In the genomic region with DNA sequence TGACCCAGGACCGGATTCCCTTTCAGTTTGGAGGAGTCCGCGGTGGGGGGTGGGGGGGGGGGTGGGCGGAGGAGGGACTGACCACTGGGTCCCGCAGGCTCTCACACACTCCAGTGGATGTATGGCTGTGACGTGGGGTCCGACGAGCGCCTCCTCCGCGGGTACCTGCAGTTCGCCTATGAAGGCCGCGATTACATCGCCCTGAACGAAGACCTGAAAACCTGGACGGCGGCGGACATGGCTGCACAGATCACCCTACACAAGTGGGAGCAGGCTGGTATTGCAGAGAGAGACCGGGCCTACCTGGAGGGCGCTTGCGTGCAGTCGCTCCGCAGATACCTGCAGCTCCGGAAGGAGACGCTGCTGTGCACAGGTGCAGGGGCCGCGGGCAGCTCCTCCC, we compare ENCODE assay signal across 8 mouse cellular contexts. TPM values are rescaled to one million over a fixed set of nuclear protein-coding genes. Genes with fewer than 3 reads are reported as not detected.
DNase-seq lines count a peak whose midpoint lies in the region; ATAC-seq lines count a peak whose summit lies in the region.
"Not testable (repeated sequence)": the region's sequence is repeated elsewhere in the genome, so short reads cannot be mapped to it uniquely, and the experiment has no call there.

No protein-coding gene starts in this region.

- 15% methylated on average over 28 of the region's 28 CpGs for WGBS in forebrain, embryonic 15.5 days
- WGBS in hindbrain, embryonic 12.5 days: 11% methylated on average over 28 of the region's 28 CpGs
- 12% methylated on average over 28 of the region's 28 CpGs for WGBS in liver, embryonic 16.5 days (ENCODE audit: insufficient replicate concordance)
- WGBS in midbrain, embryonic 15.5 days: 13% methylated on average over 28 of the region's 28 CpGs
- 15% methylated on average over 28 of the region's 28 CpGs for WGBS in stomach, embryonic 14.5 days

- H3K9me3 ChIP-seq in forebrain, embryonic 15.5 days; hindbrain, embryonic 12.5 days (replicated peaks); liver, embryonic 16.5 days (replicated peaks; ENCODE audit: control insufficient read depth, low read length); midbrain, embryonic 15.5 days; stomach, embryonic 14.5 days (ENCODE audit: control insufficient read depth, low read depth, low read length): not testable (repeated sequence)

- peak overlapping the region; percentile 81 for H3K4me3 ChIP-seq in brown adipose tissue, adult 24 weeks (ENCODE audit: insufficient read depth, low read depth, low read length)
- H3K4me3 ChIP-seq in forebrain, embryonic 15.5 days: peak overlapping the region; percentile 35; the same call in 1 of the 2 replicates
- peak overlapping the region; percentile 30 for H3K4me3 ChIP-seq in hindbrain, embryonic 12.5 days
- H3K4me3 ChIP-seq in liver, embryonic 16.5 days (ENCODE audit: low read depth, low read length): peak overlapping the region; percentile 42
- H3K4me3 ChIP-seq in midbrain, embryonic 15.5 days: peak overlapping the region; percentile 39
- H3K4me3 ChIP-seq in stomach, embryonic 14.5 days (ENCODE audit: low read depth, low read length): peak overlapping the region; percentile 28; the same call in 1 of the 2 replicates

- H3K4me2 ChIP-seq in forebrain, embryonic 15.5 days (replicated peaks): peak overlapping the region; percentile 57
- peak overlapping the region; percentile 53 for H3K4me2 ChIP-seq in hindbrain, embryonic 12.5 days (replicated peaks)
- H3K4me2 ChIP-seq in liver, embryonic 16.5 days (ENCODE audit: low read depth, low read length): peak overlapping the region; percentile 53
- peak overlapping the region; percentile 69 for H3K4me2 ChIP-seq in midbrain, embryonic 15.5 days
- H3K4me2 ChIP-seq in stomach, embryonic 14.5 days (replicated peaks; ENCODE audit: low read depth, low read length): peak overlapping the region; percentile 59

- H3K36me3 ChIP-seq in forebrain, embryonic 15.5 days; hindbrain, embryonic 12.5 days; liver, embryonic 16.5 days (ENCODE audit: control insufficient read depth, insufficient read depth); midbrain, embryonic 15.5 days (replicated peaks); stomach, embryonic 14.5 days (ENCODE audit: control insufficient read depth, insufficient read depth, low read length): not testable (repeated sequence)

- not testable (repeated sequence) for H3K27ac ChIP-seq in brown adipose tissue, adult 24 weeks (replicated peaks; ENCODE audit: low read depth, low read length); forebrain, embryonic 15.5 days (replicated peaks); hindbrain, embryonic 12.5 days; liver, embryonic 16.5 days (ENCODE audit: low read length); midbrain, embryonic 15.5 days; stomach, embryonic 14.5 days (ENCODE audit: low read length)

- not testable (repeated sequence) for H3K4me1 ChIP-seq in brown adipose tissue, adult 24 weeks (ENCODE audit: control insufficient read depth, insufficient read depth, insufficient read length, low read length); forebrain, embryonic 15.5 days; hindbrain, embryonic 12.5 days; liver, embryonic 16.5 days (ENCODE audit: control insufficient read depth, low read depth, low read length); midbrain, embryonic 15.5 days; stomach, embryonic 14.5 days (ENCODE audit: control insufficient read depth, insufficient read depth, low read length)

- peak; percentile 34 for DNase-seq in 3134 (ENCODE audit: extremely low read depth, insufficient read length, low spot score)
- peak; percentile 21 for DNase-seq in kidney, postnatal 10 days

- H3K27me3 ChIP-seq in forebrain, embryonic 15.5 days: peaks cover 16% of the 10 kb centered on the region
- H3K27me3 ChIP-seq in hindbrain, embryonic 12.5 days: peaks cover 40% of the 10 kb centered on the region
- peaks cover 12% of the 10 kb centered on the region for H3K27me3 ChIP-seq in liver, embryonic 16.5 days (ENCODE audit: control insufficient read depth, insufficient read depth, low read depth, low read length)
- peaks cover 18% of the 10 kb centered on the region for H3K27me3 ChIP-seq in midbrain, embryonic 15.5 days (replicated peaks)
- H3K27me3 ChIP-seq in stomach, embryonic 14.5 days (ENCODE audit: control insufficient read depth, insufficient read depth, low read length): not testable (repeated sequence)

- ATAC-seq in forebrain, embryonic 15.5 days (replicated peaks); hindbrain, embryonic 12.5 days (ENCODE audit: low FRiP score): not testable (repeated sequence)
- ATAC-seq in liver, embryonic 16.5 days (ENCODE audit: low read depth): peak; percentile 25; the same call in 1 of the 2 replicates
- peak; percentile 22; the same call in 1 of the 2 replicates for ATAC-seq in midbrain, embryonic 15.5 days (replicated peaks)
- 0 out of 2 replicates have a peak, but pooled peaks have one; percentile 33 for ATAC-seq in stomach, embryonic 14.5 days (ENCODE audit: insufficient number of reproducible peaks, insufficient read depth, low FRiP score, low read depth)

- not testable (repeated sequence) for H3K9ac ChIP-seq in forebrain, embryonic 15.5 days (replicated peaks); hindbrain, embryonic 12.5 days; liver, embryonic 16.5 days (ENCODE audit: low read depth, low read length); midbrain, embryonic 15.5 days; stomach, embryonic 14.5 days (replicated peaks; ENCODE audit: low read depth, low read length)

RNA-seq across cellular contexts. Expression of a gene that starts 0.8 kb away (rescaled TPM):
- 6.4 and 9.4 TPM in 2 replicates for polyA plus RNA-seq in brown adipose tissue, adult 24 weeks (2012; ENCODE audit: insufficient read depth, insufficient read length, missing spikeins)
- polyA plus RNA-seq in forebrain, embryonic 15.5 days (2015; fragmentation: Nextera tagmentation; extraction: Ambion mirVana): 0.33 and 0.53 TPM in 2 replicates
- 0.10 and 0.42 TPM in 2 replicates for polyA plus RNA-seq in hindbrain, embryonic 12.5 days (2016; fragmentation: Nextera tagmentation; extraction: Ambion mirVana)
- polyA plus RNA-seq in liver, embryonic 16.5 days (2015; fragmentation: Nextera tagmentation; extraction: Ambion mirVana): 8.7 and 9.7 TPM in 2 replicates
- 0.89 and 1.1 TPM in 2 replicates for polyA plus RNA-seq in midbrain, embryonic 15.5 days (2015; fragmentation: Nextera tagmentation; extraction: Ambion mirVana)
- 0.30 and 0.76 TPM in 2 replicates for polyA plus RNA-seq in stomach, embryonic 14.5 days (2014; fragmentation: Nextera tagmentation; extraction: Ambion mirVana)

RNA-seq across cellular contexts. Expression of a gene that starts 13.5 kb away (rescaled TPM):
- 9.1 and 23.4 TPM in 2 replicates for polyA plus RNA-seq in brown adipose tissue, adult 24 weeks (2012; ENCODE audit: insufficient read depth, insufficient read length, missing spikeins)
- 1.2 and 1.3 TPM in 2 replicates for polyA plus RNA-seq in forebrain, embryonic 15.5 days (2015; fragmentation: Nextera tagmentation; extraction: Ambion mirVana)
- 3.9 and 4.7 TPM in 2 replicates for polyA plus RNA-seq in hindbrain, embryonic 12.5 days (2016; fragmentation: Nextera tagmentation; extraction: Ambion mirVana)
- polyA plus RNA-seq in liver, embryonic 16.5 days (2015; fragmentation: Nextera tagmentation; extraction: Ambion mirVana): 16.0 and 16.6 TPM in 2 replicates
- 2.7 and 4.0 TPM in 2 replicates for polyA plus RNA-seq in midbrain, embryonic 15.5 days (2015; fragmentation: Nextera tagmentation; extraction: Ambion mirVana)
- 2.6 and 4.6 TPM in 2 replicates for polyA plus RNA-seq in stomach, embryonic 14.5 days (2014; fragmentation: Nextera tagmentation; extraction: Ambion mirVana)

RNA-seq across cellular contexts. Expression of a gene that starts 44.4 kb away (rescaled TPM):
- polyA plus RNA-seq in brown adipose tissue, adult 24 weeks (2012; ENCODE audit: insufficient read depth, insufficient read length, missing spikeins): 164 and 201 TPM in 2 replicates
- 0.11 and 0.83 TPM in 2 replicates for polyA plus RNA-seq in forebrain, embryonic 15.5 days (2015; fragmentation: Nextera tagmentation; extraction: Ambion mirVana)
- 0.10 TPM in 1 of 2 replicates, not detected in the other for polyA plus RNA-seq in hindbrain, embryonic 12.5 days (2016; fragmentation: Nextera tagmentation; extraction: Ambion mirVana)
- 377 and 430 TPM in 2 replicates for polyA plus RNA-seq in liver, embryonic 16.5 days (2015; fragmentation: Nextera tagmentation; extraction: Ambion mirVana)
- polyA plus RNA-seq in midbrain, embryonic 15.5 days (2015; fragmentation: Nextera tagmentation; extraction: Ambion mirVana): 0.26 and 1.6 TPM in 2 replicates
- 0.71 and 1.1 TPM in 2 replicates for polyA plus RNA-seq in stomach, embryonic 14.5 days (2014; fragmentation: Nextera tagmentation; extraction: Ambion mirVana)

RNA-seq across cellular contexts. Expression of a gene that starts 46.1 kb away (rescaled TPM):
- polyA plus RNA-seq in brown adipose tissue, adult 24 weeks (2012; ENCODE audit: insufficient read depth, insufficient read length, missing spikeins): 12.3 and 19.2 TPM in 2 replicates
- polyA plus RNA-seq in forebrain, embryonic 15.5 days (2015; fragmentation: Nextera tagmentation; extraction: Ambion mirVana): 0.73 and 0.80 TPM in 2 replicates
- 1.6 and 1.7 TPM in 2 replicates for polyA plus RNA-seq in hindbrain, embryonic 12.5 days (2016; fragmentation: Nextera tagmentation; extraction: Ambion mirVana)
- 2.1 and 2.5 TPM in 2 replicates for polyA plus RNA-seq in liver, embryonic 16.5 days (2015; fragmentation: Nextera tagmentation; extraction: Ambion mirVana)
- polyA plus RNA-seq in midbrain, embryonic 15.5 days (2015; fragmentation: Nextera tagmentation; extraction: Ambion mirVana): 0.88 and 1.3 TPM in 2 replicates
- polyA plus RNA-seq in stomach, embryonic 14.5 days (2014; fragmentation: Nextera tagmentation; extraction: Ambion mirVana): 2.1 and 3.3 TPM in 2 replicates

Comparison
In these comparisons a context has a peak if more than half of its experiments do, and no peak if none do; other contexts are left out.
1. H3K4me3 ChIP-seq: peak in every context shown above with its lines; median percentile 81 in brown adipose tissue, adult 24 weeks; 42 in liver, embryonic 16.5 days; 39 in midbrain, embryonic 15.5 days; 35 in forebrain, embryonic 15.5 days; 30 in hindbrain, embryonic 12.5 days; 28 in stomach, embryonic 14.5 days.
2. RNA of a gene that starts 44.4 kb away (polyA plus RNA-seq): 377 to 430 TPM in liver, embryonic 16.5 days and 164 to 201 TPM in brown adipose tissue, adult 24 weeks; 0.71 to 1.1 TPM in stomach, embryonic 14.5 days, 0.26 to 1.6 TPM in midbrain, embryonic 15.5 days, 0.11 to 0.83 TPM in forebrain, embryonic 15.5 days and 0.10 TPM in hindbrain, embryonic 12.5 days; every median in the first group is over 10 times any median in the second.
3. Peak in every context shown above with its lines, with median percentiles within 50 percentile points of each other: H3K4me2 ChIP-seq.